Mouse (Mus musculus) heart, embryonic 16.5 days (tissue): Measurements from ENCODE around the gene Sae1. TPM values are rescaled to one million over a fixed set of nuclear protein-coding genes. Genes with fewer than 3 reads are reported as not detected.
A peak's percentile ranks its signal among the peaks of the same experiment; 100 is the strongest.
"Not testable (repeated sequence)": the region's sequence is repeated elsewhere in the genome, so short reads cannot be mapped to it uniquely, and the experiment has no call there.

Source experiments
- ATAC-seq: fragments of 200-750 bp; cut with Nextera tagmentation; replicated peaks from 2 replicates; pipeline ENCODE4 v1.8.0; 2017; ENCODE audit warnings: moderate number of reproducible peaks; ENCODE audit not compliant: insufficient read depth, low FRiP score; ENCODE audit errors: extremely low read depth
- H3K27ac ChIP-seq: fragments of 300-500 bp; sonication (generic); 2 replicates; pipeline ENCODE4 v1.5.1; 2014; ENCODE audit warnings: mild to moderate bottlenecking, low read length, control low read depth, moderate library complexity
- H3K27me3 ChIP-seq: fragments of 300-500 bp; sonication (generic); 2 replicates; pipeline ENCODE4 v1.6.1; 2014; ENCODE audit warnings: low read length, mixed read lengths; ENCODE audit not compliant: control insufficient read depth, insufficient read depth
- H3K36me3 ChIP-seq: fragments of 300-500 bp; sonication (generic); 2 replicates; pipeline ENCODE4 v1.6.1; 2014; ENCODE audit not compliant: control insufficient read depth, insufficient read depth
- H3K4me1 ChIP-seq: fragments of 300-500 bp; sonication (generic); 2 replicates; pipeline ENCODE4 v1.6.1; 2014; ENCODE audit warnings: low read length, mixed read lengths; ENCODE audit not compliant: control insufficient read depth, insufficient read depth
- H3K4me2 ChIP-seq: fragments of 300-500 bp; sonication (generic); 2 replicates; pipeline ENCODE4 v1.6.1; 2014; ENCODE audit warnings: low read depth, mild to moderate bottlenecking, control low read depth, low read length
- H3K4me3 ChIP-seq: fragments of 300-500 bp; sonication (generic); 2 replicates; pipeline ENCODE4 v1.5.1; 2014; ENCODE audit warnings: mild to moderate bottlenecking, control low read depth, low read length
- H3K9ac ChIP-seq: fragments of 300-500 bp; sonication (generic); 2 replicates; pipeline ENCODE4 v1.6.1; 2014; ENCODE audit warnings: low read length, control low read depth
- H3K9me3 ChIP-seq: fragments of 300-500 bp; sonication (generic); replicated peaks from 2 replicates; pipeline ENCODE4 v1.6.1; 2016; ENCODE audit warnings: low read length; ENCODE audit not compliant: control insufficient read depth
- WGBS: fragments of 180-500 bp; shearing (Covaris S2); extraction: QIAGEN DNeasy Blood & Tissue Kit; methylation state at CpG from one replicate; pipeline ENCODE4 v1.1.7; 2014; 5-methylcytosine and 5-hydroxymethylcytosine counted together
- polyA plus RNA-seq: library from polyadenylated mRNA; unstranded; fragments of >200 nt; fragmentation: Nextera tagmentation; extraction: Ambion mirVana; gene quantifications from 2 replicates; pipeline ENCODE4 v1.2.1, GENCODE M21; 2015

The Sae1 gene
- polyA plus RNA-seq, 1 experiment from 2014 or later = 235 TPM

GRCm38 (mm10) chr7:16398387-16399050, 10.9 kb upstream of the Sae1 start:
- Histone ChIP-seq H3K9ac (peak overlapping the region; percentile 100), H3K36me3 (no peaks in the 10 kb centered on the region), H3K27me3 (no peaks in the 10 kb centered on the region), H3K4me2 (peak overlapping the region; percentile 81), H3K4me3 (peak overlapping the region; percentile 93), H3K9me3 (no peaks in the 10 kb centered on the region), H3K4me1 (peaks cover 10% of the 10 kb centered on the region), H3K27ac (peak overlapping the region; percentile 100)
- no peak for ATAC-seq
- 51% methylated on average over 3 of the region's 3 CpGs for WGBS

- Histone ChIP-seq H3K9me3 (no peaks in the 10 kb centered on the region), H3K4me1 (peaks cover 6% of the 10 kb centered on the region), H3K4me2 (no peak overlapping the region), H3K4me3 (no peak overlapping the region), H3K27me3 (no peaks in the 10 kb centered on the region), H3K27ac (no peak overlapping the region), H3K9ac (no peak overlapping the region), H3K36me3 (no peaks in the 10 kb centered on the region)
- 68% methylated on average over 4 of the region's 4 CpGs for WGBS
- ATAC-seq = no peak
These were observed 9.9 kb upstream of the Sae1 start for GRCm38 (mm10) chr7:16397465-16397864.

- Histone ChIP-seq H3K9me3 (no peaks in the 10 kb centered on the region), H3K36me3 (no peaks in the 10 kb centered on the region), H3K9ac (no peak overlapping the region), H3K4me2 (no peak overlapping the region), H3K4me3 (no peak overlapping the region), H3K27ac (no peak overlapping the region), H3K27me3 (no peaks in the 10 kb centered on the region), H3K4me1 (peaks cover 6% of the 10 kb centered on the region)
- ATAC-seq = no peak
- WGBS = 2% methylated on average over 2 of the region's 2 CpGs
These were observed 8.3 kb upstream of the Sae1 start for GRCm38 (mm10) chr7:16395944-16396343.

GRCm38 (mm10) chr7:16392923-16393322, 5.3 kb upstream of the Sae1 start:
- Histone ChIP-seq H3K27me3 (no peaks in the 10 kb centered on the region), H3K4me2 (no peak overlapping the region), H3K4me3 (no peak overlapping the region), H3K9me3 (no peaks in the 10 kb centered on the region), H3K36me3 (no peaks in the 10 kb centered on the region), H3K9ac (no peak overlapping the region), H3K27ac (no peak overlapping the region), H3K4me1 (peaks cover 4% of the 10 kb centered on the region; the same call in 1 of the 2 replicates)
- 38% methylated on average over 4 of the region's 4 CpGs for WGBS
- no peak for ATAC-seq

GRCm38 (mm10) chr7:16389942-16390341, 2.3 kb upstream of the Sae1 start:
- WGBS = 78% methylated on average over 2 of the region's 2 CpGs
- not testable (repeated sequence) for ATAC-seq, H3K36me3 ChIP-seq

GRCm38 (mm10) chr7:16376505-16376904, 11.1 kb downstream of the Sae1 start:
- Histone ChIP-seq H3K36me3 (peaks cover 25% of the 10 kb centered on the region), H3K4me1 (no peaks in the 10 kb centered on the region), H3K4me2 (no peak overlapping the region), H3K27me3 (no peaks in the 10 kb centered on the region), H3K27ac (no peak overlapping the region), H3K9me3 (no peaks in the 10 kb centered on the region), H3K4me3 (no peak overlapping the region), H3K9ac (no peak overlapping the region)
- ATAC-seq = no peak
- 88% methylated on average over 1 of the region's 1 CpGs for WGBS

More at GRCm38 (mm10) chr7:16389942-16390341, 2.3 kb upstream of the Sae1 start:
- H3K4me1 ChIP-seq = peaks cover 18% of the 10 kb centered on the region
- H3K9me3 ChIP-seq, H3K4me3 ChIP-seq, H3K4me2 ChIP-seq, H3K27me3 ChIP-seq, H3K27ac ChIP-seq, H3K9ac ChIP-seq: not testable (repeated sequence)

- H3K4me3 ChIP-seq = no peak overlapping the region
- no peak overlapping the region for H3K9ac ChIP-seq
These were observed 12.6 kb downstream of the Sae1 start for GRCm38 (mm10) chr7:16374989-16375388.

GRCm38 (mm10) chr7:16373719-16374118, 13.9 kb downstream of the Sae1 start:
- H3K4me1 ChIP-seq = no peaks in the 10 kb centered on the region
- no peak overlapping the region for H3K9ac ChIP-seq
- ATAC-seq = no peak; the same call in 1 of the 2 replicates
- H3K4me2 ChIP-seq = no peak overlapping the region
- H3K36me3 ChIP-seq = peaks cover 35% of the 10 kb centered on the region
- H3K27me3 ChIP-seq = no peaks in the 10 kb centered on the region
- no peak overlapping the region for H3K4me3 ChIP-seq
- WGBS = 48% methylated on average over 2 of the region's 2 CpGs
- H3K9me3 ChIP-seq = no peaks in the 10 kb centered on the region
- H3K27ac ChIP-seq = no peak overlapping the region

More at GRCm38 (mm10) chr7:16374989-16375388, 12.6 kb downstream of the Sae1 start:
- H3K4me2 ChIP-seq = no peak overlapping the region
- ATAC-seq = no peak
- no peaks in the 10 kb centered on the region for H3K9me3 ChIP-seq
- WGBS = 50% methylated on average over 5 of the region's 5 CpGs
- no peaks in the 10 kb centered on the region for H3K4me1 ChIP-seq
- H3K36me3 ChIP-seq = peaks cover 25% of the 10 kb centered on the region
- H3K27me3 ChIP-seq = no peaks in the 10 kb centered on the region
- no peak overlapping the region for H3K27ac ChIP-seq

- Histone ChIP-seq H3K36me3 (peaks cover 28% of the 10 kb centered on the region), H3K9me3 (no peaks in the 10 kb centered on the region), H3K4me2 (no peak overlapping the region), H3K27me3 (no peaks in the 10 kb centered on the region), H3K27ac (no peak overlapping the region), H3K4me1 (no peaks in the 10 kb centered on the region), H3K9ac (no peak overlapping the region), H3K4me3 (no peak overlapping the region)
- WGBS = 82% methylated on average over 2 of the region's 2 CpGs
- no peak for ATAC-seq
These were observed 17.0 kb downstream of the Sae1 start for GRCm38 (mm10) chr7:16370596-16370995.
